Mouse (Mus musculus) layer of hippocampus, adult 18-20 months (tissue): ENCODE data around the gene Dcxr. TPM values are rescaled to one million over a fixed set of nuclear protein-coding genes. Genes with fewer than 3 reads are reported as not detected.
A peak's percentile ranks its signal among the peaks of the same experiment; 100 is the strongest.
"Not testable (repeated sequence)": the region's sequence is repeated elsewhere in the genome, so short reads cannot be mapped to it uniquely, and the experiment has no call there.

Experiments
- DNase-seq, 2 experiments: peaks; one replicate each; pipeline ENCODE4 v3.0.0; 2022; ENCODE audit warnings: low spot score in 2 of 2
- long read RNA-seq: library from polyadenylated mRNA; stranded (forward); transcript quantifications from one replicate; pipeline ENCODE4 v2.0.0, GENCODE M21; 2021
- total RNA-seq, 2 experiments: library from RNA; stranded (reverse); gene quantifications; 2 replicates each; pipeline ENCODE4 v1.2.3; 2021

Gene Dcxr
- 10 to 100 TPM; 12.3 to 13.6 TPM for total RNA-seq
- long read RNA-seq, partial matches to known transcripts: 2 of 5 reads
- long read RNA-seq, other reads (novel, unspliced or antisense): 1 of 5 reads

DNA sequence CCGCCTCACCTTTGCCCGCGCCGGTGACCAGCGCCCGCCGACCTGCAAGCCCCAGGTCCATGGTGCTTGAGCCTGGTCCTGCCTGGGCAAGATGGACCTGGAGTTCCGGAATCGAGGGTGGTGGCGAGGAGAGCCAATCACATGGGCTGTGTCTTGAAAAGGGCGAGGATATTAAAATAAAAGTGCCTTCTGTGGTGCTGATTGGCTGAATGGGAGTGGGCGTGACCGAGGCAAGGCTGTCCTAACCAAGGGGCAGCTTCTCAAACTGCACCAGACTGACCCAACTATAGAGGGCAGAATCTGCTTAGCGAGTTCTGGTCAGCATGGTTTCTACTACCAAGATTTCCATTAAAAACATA is at the start of gene Dcxr:
Gene Dcxr, minus strand, starts transcription at position 113 of the 359 bp plus-strand sequence.
- peak in 1 of 2 experiments; percentile 85 for DNase-seq

DNA sequence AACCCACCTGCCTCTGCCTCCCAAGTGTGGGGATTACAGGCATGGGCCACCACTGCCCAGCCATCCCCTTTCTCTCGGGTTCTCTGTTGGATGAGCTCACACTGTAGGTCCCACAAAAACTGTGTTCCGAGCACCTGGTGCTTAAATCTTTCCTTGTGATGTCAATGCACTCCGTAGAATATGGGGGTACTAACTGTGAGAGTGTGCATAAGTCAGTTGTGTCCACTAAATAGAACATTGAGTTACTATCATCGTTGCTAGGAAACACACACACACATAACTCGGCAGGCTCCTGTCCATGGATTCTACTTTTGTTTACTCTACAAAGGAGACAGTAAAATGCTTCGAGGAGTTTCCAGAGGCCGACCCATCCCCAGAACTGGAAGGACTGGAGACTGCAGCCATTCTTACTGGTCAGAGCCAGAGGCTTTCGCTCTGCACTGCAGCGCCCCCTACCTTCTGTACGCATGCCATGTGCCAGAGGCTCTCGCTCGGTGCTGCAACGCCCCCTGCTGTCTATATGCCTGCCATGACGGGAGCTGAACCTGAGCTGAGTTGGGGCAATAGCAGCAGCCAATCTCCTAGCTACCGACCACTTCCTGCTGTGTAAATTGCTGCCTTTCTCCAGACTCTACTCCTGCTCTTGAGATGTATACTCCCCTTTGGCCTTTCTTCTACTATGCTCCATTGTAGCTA is 48.8 kb upstream of the Dcxr start:
- peak; percentile 88 to 97 for DNase-seq

DNA sequence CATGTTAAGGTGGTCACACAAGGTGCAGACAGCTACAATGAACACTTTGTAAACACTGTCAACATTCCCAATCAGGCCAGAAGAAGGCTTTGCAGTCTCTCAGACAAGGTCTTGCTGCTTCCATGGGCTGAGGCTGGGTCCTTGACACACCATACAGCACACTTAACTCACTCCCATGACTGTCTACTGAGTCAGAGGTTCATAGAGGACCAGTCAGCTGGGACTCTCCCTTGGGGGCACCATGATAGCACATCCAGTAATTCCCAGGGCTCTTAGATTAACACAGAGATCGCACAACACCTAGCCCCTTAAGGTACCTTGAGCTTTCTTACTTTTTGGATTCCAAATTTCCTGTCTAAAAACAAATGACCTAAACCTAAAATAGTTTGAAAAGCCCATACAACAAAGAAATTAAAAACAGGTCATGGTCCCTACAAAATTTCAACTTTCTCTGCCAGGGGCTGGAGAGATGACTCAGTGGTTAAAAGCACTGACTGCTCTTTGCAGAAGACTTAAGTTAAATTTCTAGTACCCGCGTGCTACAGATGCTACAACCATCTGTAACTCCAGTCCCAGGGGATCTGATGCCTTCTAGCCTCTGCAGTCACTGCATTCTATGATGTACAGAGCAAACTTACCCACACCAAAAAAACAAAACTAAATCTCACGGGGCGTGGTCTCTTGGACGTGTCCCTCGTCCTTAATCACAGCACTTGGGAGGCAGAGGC is 46.5 kb upstream of the Dcxr start:
- DNase-seq: no peak

DNA sequence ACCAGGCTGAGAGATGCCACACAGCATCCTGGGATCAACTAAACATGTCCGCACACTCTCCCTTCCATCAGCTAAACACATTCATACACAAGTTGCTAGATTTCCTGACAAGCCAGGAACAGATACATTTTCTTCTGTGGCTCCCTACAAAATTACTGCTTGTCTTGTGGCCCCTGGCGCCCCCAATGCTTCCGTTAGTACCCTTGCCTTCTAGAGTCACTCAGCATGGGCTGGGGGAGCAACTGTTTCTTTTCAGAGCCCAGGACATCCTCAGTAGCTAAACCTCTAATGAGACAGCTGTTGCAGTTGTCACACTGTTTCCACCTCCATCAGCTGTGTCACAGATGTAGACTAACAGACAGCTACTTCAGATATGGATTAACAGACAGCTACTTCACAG is 45.7 kb upstream of the Dcxr start:
- no peak for DNase-seq

DNA sequence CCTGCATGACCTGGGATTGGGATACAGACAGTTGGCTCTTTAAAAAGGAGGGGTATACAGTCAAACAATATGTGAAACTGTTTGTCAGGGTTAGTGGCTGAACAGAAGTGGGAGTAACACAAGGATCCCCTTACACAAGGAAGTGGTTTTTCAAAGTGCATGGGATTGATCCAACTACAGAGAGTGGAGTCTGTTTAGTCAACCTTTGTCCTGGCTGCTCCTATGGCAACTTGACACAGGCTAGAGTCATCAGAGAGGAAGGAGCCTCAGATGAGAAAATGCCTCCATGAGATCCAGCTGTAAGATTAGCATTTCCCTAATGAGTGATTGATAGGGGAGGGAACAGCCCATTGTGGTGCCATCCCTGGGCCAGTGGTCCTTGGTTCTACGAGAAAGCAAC is 41.1 kb upstream of the Dcxr start:
- DNase-seq: no peak

DNA sequence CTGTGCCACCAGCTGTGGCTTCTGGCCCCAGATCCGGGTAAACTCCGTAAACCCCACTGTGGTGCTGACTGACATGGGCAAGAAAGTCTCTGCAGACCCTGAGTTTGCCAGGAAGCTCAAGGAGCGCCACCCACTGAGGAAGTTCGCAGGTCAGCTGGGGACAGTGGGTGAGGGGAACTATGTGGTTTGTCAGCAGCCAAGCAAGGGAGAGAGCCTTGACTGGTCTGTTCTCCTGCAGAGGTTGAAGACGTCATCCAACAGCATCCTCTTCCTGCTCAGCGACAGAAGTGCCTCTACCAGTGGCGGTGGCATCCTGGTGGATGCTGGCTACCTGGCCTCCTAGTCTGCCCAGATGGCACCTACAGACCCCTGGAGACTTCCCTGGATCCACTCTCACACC is 39.9 kb upstream of the Dcxr start:
- DNase-seq: not testable (repeated sequence)

DNA sequence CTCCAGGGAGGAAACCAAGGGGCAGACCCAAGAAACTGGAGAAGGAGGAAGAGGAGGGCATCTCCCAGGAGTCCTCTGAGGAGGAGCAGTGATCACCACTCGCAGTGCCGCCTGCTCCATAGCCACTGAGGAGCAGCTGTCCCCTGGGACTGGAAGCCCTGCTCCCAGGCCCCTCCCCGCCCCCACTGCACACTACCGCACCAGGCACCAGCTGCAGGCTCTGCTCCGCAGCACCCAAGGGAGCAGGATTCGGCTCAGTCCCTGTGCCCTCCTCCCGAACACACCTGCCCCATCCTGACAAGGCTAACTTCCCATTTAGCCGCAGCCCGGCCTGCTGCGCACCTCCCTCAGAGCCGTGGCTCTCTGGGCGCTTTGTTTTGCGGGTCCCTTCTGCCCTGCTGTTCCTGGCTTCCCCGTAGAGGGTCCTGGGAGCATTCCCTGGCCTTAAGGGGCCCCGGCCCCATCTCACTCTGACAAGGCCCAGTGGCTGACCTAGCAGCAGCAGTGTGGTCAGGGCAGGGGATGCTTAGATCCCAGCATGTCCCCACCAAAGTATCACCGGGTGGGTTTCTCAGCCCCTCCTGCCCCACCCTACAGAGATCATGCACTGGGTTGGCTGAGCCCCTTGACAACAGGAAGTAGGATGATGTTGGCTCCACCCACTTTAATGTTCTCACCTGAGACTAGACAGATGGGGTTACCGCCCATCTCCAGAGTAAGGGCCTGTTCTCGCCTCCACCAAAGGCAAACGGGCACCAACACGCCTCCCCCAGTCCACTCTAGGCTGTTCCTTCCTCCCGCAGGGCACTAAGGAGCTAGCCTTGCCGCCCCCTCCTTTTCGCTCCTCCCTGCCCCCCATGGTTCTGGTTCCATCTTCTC is 36.3 kb upstream of the Dcxr start:
- DNase-seq: not testable (repeated sequence)

DNA sequence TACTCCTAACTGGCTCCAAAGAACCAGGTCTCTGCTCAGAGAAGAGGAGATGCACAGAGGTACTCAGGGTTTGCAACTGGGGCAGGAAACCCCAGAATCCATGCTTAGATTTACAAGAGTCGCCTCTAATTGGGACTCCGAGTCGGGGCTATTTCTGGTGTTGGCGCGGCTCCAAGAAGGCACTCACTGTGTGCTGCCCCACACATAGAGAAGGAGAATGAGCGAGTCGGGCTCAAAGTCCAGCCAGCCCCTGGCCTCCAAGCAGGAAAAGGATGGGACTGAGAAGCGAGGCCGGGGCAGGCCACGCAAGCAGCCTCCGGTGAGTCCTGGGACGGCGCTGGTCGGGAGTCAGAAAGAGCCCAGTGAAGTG is 35.6 kb upstream of the Dcxr start, which contains the start of gene Hmga1b:
Gene Hmga1b, plus strand, starts transcription at position 123 of the 370 bp plus-strand sequence.
- DNase-seq: not testable (repeated sequence)

DNA sequence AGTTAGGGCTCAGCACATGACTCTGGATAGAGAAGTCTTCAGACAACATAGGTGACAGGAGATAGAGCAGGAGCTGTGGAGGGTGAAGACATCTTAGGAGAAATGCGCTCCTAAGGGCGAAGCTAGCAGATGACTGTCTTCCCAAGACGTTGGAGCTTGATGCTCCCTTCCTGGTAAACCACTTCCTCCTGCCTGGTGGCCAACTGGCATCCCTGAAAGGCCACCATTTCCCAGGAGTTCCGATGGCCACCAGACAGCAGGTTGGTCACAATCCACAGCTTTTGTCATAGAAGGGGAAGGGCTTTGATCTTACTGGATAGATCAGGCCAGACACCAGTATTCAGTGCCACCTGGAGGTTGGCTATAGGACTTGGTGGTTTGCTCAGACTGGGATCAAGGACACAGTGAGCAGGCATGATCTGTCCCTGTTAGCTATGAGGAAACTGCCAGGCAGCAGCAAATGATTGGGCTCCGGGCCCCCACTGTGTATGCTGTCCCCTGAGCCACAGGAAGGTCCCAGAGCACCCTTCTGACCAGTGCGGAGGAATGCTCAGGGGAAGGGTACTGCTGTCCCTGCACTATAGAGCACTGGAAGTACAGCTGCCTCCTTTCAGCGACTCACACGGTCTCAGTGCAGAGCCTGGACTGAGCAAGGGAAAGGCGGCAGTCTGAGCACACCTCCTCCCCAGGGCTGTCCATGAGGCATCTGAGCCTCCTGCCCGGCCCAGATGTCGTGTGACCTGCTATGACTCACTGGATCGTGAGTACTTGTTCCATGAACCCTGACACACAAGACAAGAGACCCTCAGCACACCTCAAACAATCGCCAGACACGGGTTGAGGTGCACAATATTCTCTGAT is 35.0 kb upstream of the Dcxr start:
- DNase-seq: no peak

DNA sequence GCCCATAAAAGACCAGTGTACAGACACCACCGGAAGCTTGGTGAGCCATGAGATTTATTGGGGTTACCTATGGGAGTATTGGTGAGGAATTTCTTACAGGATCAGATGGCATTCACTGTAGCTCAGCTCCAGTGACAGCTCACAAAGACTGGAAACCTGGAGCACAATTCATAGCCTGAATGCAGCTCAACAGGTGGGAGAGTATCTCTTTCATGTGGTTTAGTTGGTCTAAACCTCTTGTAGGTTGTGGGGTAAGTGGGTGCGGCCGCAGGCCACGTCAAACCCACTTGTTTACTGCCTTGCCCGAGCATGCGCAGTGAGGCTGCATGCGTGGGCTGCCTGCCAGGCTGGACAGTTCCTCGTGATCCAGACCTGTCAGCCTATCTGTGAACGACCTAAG is 33.2 kb upstream of the Dcxr start:
- no peak for DNase-seq

DNA sequence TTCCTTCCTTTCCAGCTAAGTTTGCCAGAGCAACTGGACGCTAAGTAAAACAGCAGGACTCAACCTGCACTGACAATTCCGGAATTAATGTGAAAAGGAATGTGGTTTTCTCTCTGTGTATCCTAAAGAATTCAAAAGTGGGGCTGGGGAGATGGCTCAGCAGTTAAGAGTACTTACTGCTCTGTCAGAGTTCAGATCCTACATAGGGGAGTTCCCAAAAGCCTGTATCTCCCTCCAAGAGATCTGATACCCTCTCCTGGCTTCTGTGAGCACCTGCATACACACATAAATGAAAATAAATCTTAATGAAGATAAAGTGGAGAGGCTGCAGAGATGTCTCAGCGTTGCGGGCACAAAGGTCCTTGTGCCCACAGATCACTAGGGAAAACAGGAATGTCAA is 24.5 kb upstream of the Dcxr start:
- no peak for DNase-seq

DNA sequence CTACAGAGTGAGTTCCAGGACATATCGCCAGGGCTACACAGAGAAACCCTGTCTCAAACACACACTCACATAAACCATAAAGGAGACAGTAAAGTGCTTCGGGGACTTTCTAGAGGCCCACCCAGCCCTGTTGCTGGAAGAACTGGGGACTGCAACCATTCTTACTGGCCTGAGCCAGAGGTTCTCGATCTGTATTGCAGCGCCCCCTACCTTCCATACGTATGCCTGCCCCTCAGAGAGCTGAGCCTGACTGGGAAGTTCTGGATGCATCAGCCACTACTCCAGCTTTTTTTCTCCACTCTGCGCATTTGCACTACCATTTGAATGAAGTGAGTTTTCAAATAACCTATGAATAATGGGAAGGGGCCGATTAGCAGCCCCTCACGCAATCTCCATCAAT is 22.3 kb upstream of the Dcxr start:
- no peak for DNase-seq

DNA sequence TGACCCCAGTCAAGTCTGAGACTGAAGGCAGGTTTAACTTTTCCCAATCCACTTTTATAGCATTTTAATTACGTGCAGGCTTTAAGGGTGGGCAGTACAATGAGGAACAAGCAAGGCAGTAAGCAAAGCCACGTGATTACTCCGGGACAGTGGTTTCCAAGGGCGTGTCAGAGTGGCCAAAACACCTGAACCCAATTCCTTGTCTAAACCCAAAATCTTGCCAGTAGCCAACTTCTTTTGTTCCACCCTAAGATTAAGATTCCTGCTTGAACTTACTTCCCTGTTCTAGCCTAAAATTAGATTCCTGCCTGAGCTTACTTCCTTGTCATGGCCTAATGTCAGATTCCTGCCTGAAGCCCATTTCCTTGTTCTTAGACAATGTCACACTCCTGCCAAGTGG is 20.9 kb upstream of the Dcxr start:
- no peak for DNase-seq

DNA sequence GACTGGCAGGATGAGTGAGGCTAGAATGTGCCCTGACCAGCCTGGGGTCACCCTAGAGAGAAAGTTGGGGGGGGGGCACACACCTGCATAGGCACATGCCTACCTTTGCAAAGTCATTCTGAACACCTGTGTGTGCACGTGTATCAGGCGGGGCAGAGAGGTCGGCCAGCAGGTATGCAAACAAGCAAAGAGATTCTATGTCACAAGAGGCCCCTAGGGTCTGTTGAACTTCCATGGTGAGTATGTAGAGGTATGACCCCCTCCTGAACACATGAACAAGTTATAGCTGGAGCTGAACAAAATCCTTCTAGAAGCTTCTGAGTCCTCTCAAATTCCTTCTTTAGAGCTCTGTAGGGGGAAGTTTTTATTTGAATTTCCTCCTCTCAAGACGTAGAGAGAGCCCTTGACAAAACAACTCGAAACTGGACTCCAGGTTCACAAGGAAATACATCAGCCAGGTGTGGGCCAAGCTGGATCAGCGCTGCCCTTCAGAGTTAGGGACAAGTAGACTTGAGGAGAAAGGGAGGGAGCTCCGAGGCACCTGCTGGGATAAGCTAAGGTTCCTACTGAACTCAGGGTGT is 17.1 kb upstream of the Dcxr start:
- no peak for DNase-seq

DNA sequence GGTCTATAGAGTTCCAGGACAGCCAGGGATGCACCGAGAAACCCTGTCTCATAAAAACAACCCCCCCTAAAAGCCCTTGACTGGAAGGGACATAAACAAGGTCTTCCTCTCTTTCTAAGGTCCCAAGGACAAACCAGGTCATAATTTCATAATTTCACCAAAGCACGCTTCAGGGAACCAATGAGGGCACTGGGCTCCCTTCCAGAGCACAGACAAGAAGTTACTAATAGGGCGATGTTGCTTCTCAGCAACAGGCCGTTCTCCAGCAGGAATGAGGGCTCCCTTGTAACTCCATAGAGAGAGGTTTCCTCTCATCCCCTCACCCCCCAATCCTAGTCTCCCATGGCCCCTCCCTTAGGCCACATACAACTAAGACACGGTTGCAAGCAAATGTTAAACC is 13.9 kb upstream of the Dcxr start:
- no peak for DNase-seq

DNA sequence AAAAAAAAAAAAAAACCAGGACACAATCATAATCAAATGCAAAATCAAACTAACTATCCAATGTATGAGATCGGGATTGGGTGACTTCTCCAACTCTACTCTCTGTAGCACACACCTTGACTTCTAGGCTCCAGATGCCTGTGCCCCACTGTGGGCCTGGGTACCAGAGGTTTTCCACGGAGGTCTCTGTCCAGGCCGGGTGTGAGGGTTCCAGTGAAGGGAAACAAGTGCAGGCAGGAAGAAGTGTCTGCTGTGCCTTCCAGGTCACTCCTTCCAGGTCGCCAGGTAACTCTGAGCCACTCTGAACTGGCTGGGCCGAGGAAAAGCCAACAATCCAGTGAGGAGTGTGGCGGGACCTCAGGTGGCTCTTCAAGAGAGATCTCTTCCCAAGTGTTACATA is 9.3 kb upstream of the Dcxr start:
- DNase-seq: no peak

DNA sequence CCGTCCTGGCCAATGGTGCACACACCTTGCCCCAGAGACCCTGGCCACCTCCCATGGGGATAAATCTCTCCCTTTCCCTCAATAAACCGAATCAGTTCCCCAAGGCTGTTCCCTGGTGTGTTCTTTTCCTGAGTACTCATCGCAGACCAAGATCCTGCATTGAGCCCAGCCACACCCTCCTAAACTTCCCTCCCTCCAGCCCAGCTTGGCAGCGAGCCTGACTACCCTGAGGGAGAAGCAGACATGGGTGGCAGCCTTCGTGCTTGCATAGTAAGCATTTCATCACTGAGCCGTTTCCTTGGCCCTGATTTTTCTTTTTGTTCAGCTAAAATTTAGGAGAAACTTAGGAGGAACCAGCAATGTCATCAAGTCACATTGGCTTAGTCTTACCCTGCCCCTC is 6.4 kb upstream of the Dcxr start:
- DNase-seq: no peak

DNA sequence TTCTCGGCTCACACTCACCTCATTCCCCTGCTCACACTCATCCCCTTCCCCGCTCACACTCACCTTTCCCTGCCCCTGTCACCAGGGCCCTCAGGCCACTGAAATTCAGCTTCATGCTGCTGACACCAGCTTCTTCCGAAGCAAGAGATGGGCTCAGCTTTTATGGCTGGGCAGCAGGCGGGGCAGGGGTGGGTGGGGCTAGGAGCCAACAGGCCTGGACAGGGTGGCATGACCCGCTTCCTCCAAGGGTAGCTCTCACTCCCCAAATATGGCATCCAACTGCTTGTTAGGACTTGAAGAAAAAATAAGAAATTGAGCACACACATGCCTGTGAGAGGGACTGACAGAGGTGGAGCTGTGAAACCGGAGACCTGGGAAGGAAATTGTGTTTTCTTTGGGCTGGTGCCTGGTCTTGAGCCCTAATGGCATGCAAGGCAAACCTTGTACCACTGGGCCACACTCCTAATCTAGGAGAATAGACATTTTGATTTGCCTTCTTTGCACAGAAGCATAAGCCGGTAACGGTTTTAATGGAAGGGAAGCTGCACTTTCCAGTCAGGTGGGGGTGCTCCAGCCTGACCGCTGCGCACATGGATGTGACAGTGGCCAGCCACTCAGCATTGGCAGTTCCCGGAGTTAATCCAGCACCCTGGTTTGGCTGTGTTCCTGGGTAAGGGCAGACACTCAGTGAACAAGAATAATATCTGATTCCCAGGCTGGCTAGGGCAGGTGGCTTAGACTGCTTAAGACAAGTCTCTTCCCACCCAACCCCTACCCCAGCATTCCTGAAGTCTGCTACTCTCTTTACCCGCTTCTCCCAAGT is 5.0 kb upstream of the Dcxr start, which contains the start of gene Cbr2:
Gene Cbr2, minus strand, starts transcription at position 257 of the 823 bp plus-strand sequence.
- no peak for DNase-seq

DNA sequence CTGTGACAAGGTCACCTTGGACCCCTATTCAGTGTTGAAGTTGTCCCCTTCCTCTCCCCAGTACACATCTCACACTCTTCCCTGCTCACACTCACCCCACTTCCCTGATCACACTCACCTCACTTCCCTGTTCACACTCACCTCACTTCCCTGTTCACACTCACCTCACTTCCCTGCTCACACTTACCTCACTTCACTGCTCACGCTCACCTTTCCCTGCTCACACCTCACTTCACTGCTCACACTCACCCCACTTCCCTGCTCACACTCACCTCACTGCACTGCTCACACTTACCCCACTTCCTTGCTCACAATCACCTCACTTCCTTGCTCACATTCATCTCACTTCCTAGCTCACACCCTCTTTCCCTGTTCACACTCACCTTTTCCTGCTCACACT is 4.3 kb upstream of the Dcxr start:
- DNase-seq: no peak
